28 mouse cellular contexts compared by ENCODE assay signal in the genomic region with DNA sequence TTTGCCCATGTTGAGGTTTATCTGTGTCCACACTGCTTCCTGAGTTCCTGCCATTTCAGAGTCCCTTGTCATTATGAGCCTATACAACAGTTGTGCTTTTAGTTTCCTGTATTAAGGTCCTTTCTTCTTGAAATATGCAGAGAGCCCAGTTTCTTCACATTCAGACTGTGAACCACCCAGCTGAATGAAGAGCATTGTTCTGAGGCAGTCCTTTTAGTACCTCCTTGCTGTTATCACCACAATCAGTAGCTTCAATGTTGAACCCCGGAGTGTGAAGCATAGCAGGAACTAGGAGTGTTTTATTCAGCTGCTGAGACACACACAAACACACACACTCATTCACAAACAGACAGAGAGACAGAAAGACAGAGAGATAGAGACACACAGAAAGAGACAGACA.
A peak's percentile ranks its signal among the peaks of the same experiment; 100 is the strongest.
DNase-seq lines count a peak whose midpoint lies in the region; ATAC-seq and TF ChIP-seq lines count a peak whose summit lies in the region.
"Had no signal": no experiment of that assay in that cellular context is flagged by ENCODE, and none has a peak within 500 bp of the region (broad histone marks: within the 10 kb centered on the region; RNA-seq: fewer than 3 reads in every experiment).

No protein-coding gene starts in this region.

- ATAC-seq in embryonic facial prominence, embryonic 14.5 days (ENCODE audit: low read depth) = no peak
- ATAC-seq in lung, embryonic 16.5 days (ENCODE audit: low read depth) = peak; percentile 54
- peak; percentile 9; the same call in 1 of the 2 replicates for ATAC-seq in megakaryocyte, adult 5-6 weeks (ENCODE audit: poor library complexity, severe bottlenecking)
- ATAC-seq: forebrain, embryonic 15.5 days; inflammation-experienced regulatory T-cells, adult 6 months; liver, embryonic 12.5 days; midbrain, embryonic 16.5 days; Patski had no signal

- no peak overlapping the region for H3K27ac ChIP-seq in embryonic facial prominence, embryonic 14.5 days (replicated peaks; ENCODE audit: low read depth, low read length)
- no peak overlapping the region for H3K27ac ChIP-seq in embryonic facial prominence, embryonic 10.5 days (replicated peaks)
- peak overlapping the region; percentile 5; the same call in 1 of the 2 replicates for H3K27ac ChIP-seq in lung, embryonic 16.5 days (ENCODE audit: low read length)
- peak overlapping the region; percentile 76 for H3K27ac ChIP-seq in embryonic fibroblast, embryonic 13.5 days (ENCODE audit: insufficient read depth, low read length)
- H3K27ac ChIP-seq: forebrain, embryonic 10.5 days; forebrain, embryonic 15.5 days; gastrocnemius, adult 2 months; heart, embryonic 13.5 days; hindbrain, embryonic 14.5 days; limb, embryonic 13.5 days; liver, embryonic 12.5 days; neural tube, embryonic 13.5 days; stomach, embryonic 15.5 days had no signal

- 29% methylated on average over 1 of the region's 1 CpGs for WGBS in embryonic facial prominence, embryonic 14.5 days
- 33% methylated on average over 1 of the region's 1 CpGs for WGBS in embryonic facial prominence, embryonic 10.5 days
- 45% methylated on average over 1 of the region's 1 CpGs for WGBS in lung, embryonic 16.5 days

- peak; percentile 8 for DNase-seq in embryonic facial prominence, embryonic 14.5 days (ENCODE audit: low spot score)
- no peak for DNase-seq in embryonic facial prominence, embryonic 10.5 days (ENCODE audit: low spot score)
- DNase-seq in lung, postnatal 36 days = no peak
- DNase-seq in right cerebral cortex, adult 2 months (ENCODE audit: low spot score in 2 of 2) = no peak
- no peak for DNase-seq in ovary, postnatal 36 days (ENCODE audit: low spot score)
- DNase-seq: adrenal gland, postnatal 25 days; cerebellum, adult 2 months; cerebellum, postnatal 14 days; gastrocnemius, adult 2 months; retina, postnatal 1 day; right cerebral cortex, postnatal 25 days; thymus, postnatal 14 days had no signal

- no peaks in the 10 kb centered on the region for H3K4me1 ChIP-seq in embryonic facial prominence, embryonic 14.5 days (ENCODE audit: control insufficient read depth, insufficient read depth, low read length)
- H3K4me1 ChIP-seq in embryonic facial prominence, embryonic 10.5 days = no peaks in the 10 kb centered on the region
- peaks cover 6% of the 10 kb centered on the region; the same call in 1 of the 2 replicates for H3K4me1 ChIP-seq in lung, embryonic 16.5 days (replicated peaks; ENCODE audit: control insufficient read depth, insufficient read depth, low read length)
- H3K4me1 ChIP-seq in embryonic fibroblast, embryonic 13.5 days (ENCODE audit: control insufficient read depth, insufficient read depth, low read length) = peaks cover 8% of the 10 kb centered on the region
- H3K4me1 ChIP-seq: forebrain, embryonic 10.5 days; forebrain, embryonic 15.5 days; heart, embryonic 13.5 days; limb, embryonic 13.5 days; neural tube, embryonic 13.5 days; stomach, embryonic 15.5 days had no signal

- no peaks in the 10 kb centered on the region for H3K27me3 ChIP-seq in embryonic facial prominence, embryonic 14.5 days (replicated peaks; ENCODE audit: control insufficient read depth, insufficient read depth, low read length)
- H3K27me3 ChIP-seq in embryonic facial prominence, embryonic 10.5 days (replicated peaks; ENCODE audit: low read depth, poor library complexity, severe bottlenecking) = no peaks in the 10 kb centered on the region
- H3K27me3 ChIP-seq in lung, embryonic 16.5 days (ENCODE audit: control insufficient read depth, insufficient read depth, low read depth, low read length) = no peaks in the 10 kb centered on the region
- H3K27me3 ChIP-seq: forebrain, embryonic 15.5 days; heart, embryonic 13.5 days; limb, embryonic 13.5 days; liver, embryonic 12.5 days; neural tube, embryonic 13.5 days; Patski; stomach, embryonic 15.5 days had no signal

- no peak overlapping the region for H3K4me2 ChIP-seq in embryonic facial prominence, embryonic 14.5 days (ENCODE audit: low read depth, low read length)
- no peak overlapping the region for H3K4me2 ChIP-seq in lung, embryonic 16.5 days (ENCODE audit: low read depth, low read length)
- H3K4me2 ChIP-seq: forebrain, embryonic 15.5 days; heart, embryonic 13.5 days; hindbrain, embryonic 14.5 days; limb, embryonic 13.5 days; liver, embryonic 12.5 days; midbrain, embryonic 11.5 days; neural tube, embryonic 13.5 days; stomach, embryonic 15.5 days had no signal

- TF ChIP-seq POLR2A in embryonic fibroblast, embryonic 13.5 days (IDR thresholded peaks at IDR 0.05; ENCODE audit: low read depth, low read length) = no peak

- no peak overlapping the region for H3K4me3 ChIP-seq in embryonic facial prominence, embryonic 14.5 days (ENCODE audit: low read depth, low read length)
- H3K4me3 ChIP-seq in embryonic facial prominence, embryonic 10.5 days = no peak overlapping the region
- no peak overlapping the region for H3K4me3 ChIP-seq in lung, embryonic 16.5 days (ENCODE audit: low read length)
- no peak overlapping the region for H3K4me3 ChIP-seq in embryonic fibroblast, embryonic 13.5 days (ENCODE audit: insufficient read depth, low read length)
- H3K4me3 ChIP-seq: forebrain, embryonic 10.5 days; forebrain, embryonic 15.5 days; gastrocnemius, adult 2 months; heart, embryonic 13.5 days; limb, embryonic 13.5 days; liver, embryonic 12.5 days; neural tube, embryonic 13.5 days; stomach, embryonic 15.5 days had no signal

- H3K36me3 ChIP-seq in embryonic facial prominence, embryonic 14.5 days (ENCODE audit: control insufficient read depth, insufficient read depth, low read length) = no peaks in the 10 kb centered on the region
- H3K36me3 ChIP-seq in embryonic facial prominence, embryonic 10.5 days (replicated peaks) = no peaks in the 10 kb centered on the region
- no peaks in the 10 kb centered on the region for H3K36me3 ChIP-seq in lung, embryonic 16.5 days (ENCODE audit: control insufficient read depth, insufficient read depth, low read length)
- H3K36me3 ChIP-seq: forebrain, embryonic 10.5 days; forebrain, embryonic 15.5 days; G1E; heart, embryonic 13.5 days; limb, embryonic 13.5 days; liver, embryonic 12.5 days; neural tube, embryonic 13.5 days; stomach, embryonic 15.5 days had no signal

- H3K9me3 ChIP-seq in embryonic facial prominence, embryonic 14.5 days (ENCODE audit: control insufficient read depth, low read length) = no peaks in the 10 kb centered on the region
- no peaks in the 10 kb centered on the region for H3K9me3 ChIP-seq in embryonic facial prominence, embryonic 10.5 days
- no peaks in the 10 kb centered on the region for H3K9me3 ChIP-seq in lung, embryonic 16.5 days (ENCODE audit: control insufficient read depth, low read length)
- H3K9me3 ChIP-seq: forebrain, embryonic 10.5 days; forebrain, embryonic 15.5 days; G1E; limb, embryonic 13.5 days; liver, embryonic 12.5 days; neural tube, embryonic 13.5 days; stomach, embryonic 15.5 days had no signal

- no peak for TF ChIP-seq CTCF in embryonic fibroblast, embryonic 13.5 days (IDR thresholded peaks at IDR 0.05; ENCODE audit: borderline replicate concordance, insufficient read depth, low read length)

- no peak overlapping the region for H3K9ac ChIP-seq in embryonic facial prominence, embryonic 14.5 days (ENCODE audit: low read depth, low read length)
- no peak overlapping the region for H3K9ac ChIP-seq in lung, embryonic 16.5 days (ENCODE audit: low read length)
- H3K9ac ChIP-seq: forebrain, embryonic 15.5 days; heart, embryonic 13.5 days; hindbrain, embryonic 14.5 days; limb, embryonic 13.5 days; liver, embryonic 12.5 days; neural tube, embryonic 13.5 days; stomach, embryonic 15.5 days had no signal

Comparison
In these comparisons a context has a peak if more than half of its experiments do, and no peak if none do; other contexts are left out.
1. H3K27ac ChIP-seq: peak in lung, embryonic 16.5 days (single experiment) and embryonic fibroblast, embryonic 13.5 days (single experiment); none in embryonic facial prominence, embryonic 14.5 days (single experiment) and embryonic facial prominence, embryonic 10.5 days (single experiment).